Mouse (Mus musculus) testis, postnatal 14 days (tissue): ENCODE results near the gene Moap1.

Experiments used
- DNase-seq: peaks from one replicate; pipeline ENCODE4 v3.0.0; 2021; ENCODE audit warnings: low spot score

Moap1 gene

GRCm38 (mm10) chr12:102742056-102742455, 1.4 kb downstream of the Moap1 start:
- no peak for DNase-seq

DNA sequence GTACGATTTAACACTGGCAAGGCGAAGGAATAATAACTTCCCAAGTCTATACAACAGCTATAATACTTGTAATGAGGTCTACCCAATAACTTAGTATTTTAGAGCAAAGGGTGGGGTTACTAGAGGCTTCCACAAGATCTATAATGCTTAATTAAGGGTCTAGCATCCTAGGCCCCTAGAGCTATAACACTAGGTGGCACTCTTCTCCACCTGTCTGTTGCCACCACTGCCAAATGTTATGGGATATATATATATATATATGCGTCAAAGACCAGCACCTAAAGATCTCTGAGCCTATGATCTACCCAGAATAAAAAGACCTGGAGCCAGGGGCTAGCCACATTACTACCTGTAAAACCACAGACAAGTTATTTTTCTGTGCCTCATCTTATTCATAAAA, 3.2 kb downstream of the Moap1 start:
- no peak for DNase-seq

GRCm38 (mm10) chr12:102739096-102739495, 4.4 kb downstream of the Moap1 start:
- DNase-seq = no peak

- peak; percentile 50 for DNase-seq
These were observed 10.1 kb downstream of the Moap1 start for GRCm38 (mm10) chr12:102733381-102733780.

DNA sequence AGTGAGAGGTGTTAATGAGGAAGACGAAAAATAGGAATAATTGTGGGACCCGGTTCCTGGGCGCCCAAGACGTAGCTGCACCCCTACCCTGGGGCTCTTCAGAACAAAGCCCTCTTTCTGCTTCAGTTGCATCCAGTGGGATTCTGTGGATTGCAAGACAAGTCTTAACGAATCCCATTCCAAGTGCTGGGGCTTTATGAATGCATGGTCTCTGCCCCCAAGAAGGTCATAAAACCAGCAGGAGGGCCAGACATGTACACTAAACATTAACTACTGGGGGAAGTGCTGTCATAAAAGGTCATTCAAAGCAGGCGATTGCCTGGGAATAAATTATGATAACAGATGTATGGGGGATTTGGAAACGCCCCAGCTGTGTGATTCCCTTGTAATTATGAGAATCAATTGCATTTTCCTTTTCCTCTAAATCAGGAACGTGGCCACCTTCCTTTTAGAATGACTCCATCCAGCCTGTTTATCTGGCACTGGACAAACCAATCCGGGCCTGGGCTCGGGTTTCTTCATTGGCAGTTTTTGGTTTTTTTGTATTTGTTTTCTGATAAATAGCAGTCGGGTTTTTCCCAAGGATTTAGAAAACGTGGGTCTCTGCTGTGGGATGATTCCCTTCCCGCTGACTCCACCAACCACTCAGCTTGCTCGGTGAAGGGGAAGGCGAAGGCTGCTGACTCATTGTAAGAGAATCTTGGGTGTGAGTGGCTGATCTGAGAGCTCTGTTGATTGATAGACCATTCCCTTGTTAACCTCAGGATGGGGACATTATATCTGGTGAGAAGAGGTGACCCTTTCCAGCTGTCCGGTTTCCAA, 12.5 kb downstream of the Moap1 start:
- DNase-seq = no peak

GRCm38 (mm10) chr12:102729855-102730797, 13.3 kb downstream of the Moap1 start:
- DNase-seq = peak; percentile 79

GRCm38 (mm10) chr12:102725761-102726175, 17.7 kb downstream of the Moap1 start:
- DNase-seq = no peak

GRCm38 (mm10) chr12:102725146-102725545, 18.3 kb downstream of the Moap1 start:
- DNase-seq = no peak

DNA sequence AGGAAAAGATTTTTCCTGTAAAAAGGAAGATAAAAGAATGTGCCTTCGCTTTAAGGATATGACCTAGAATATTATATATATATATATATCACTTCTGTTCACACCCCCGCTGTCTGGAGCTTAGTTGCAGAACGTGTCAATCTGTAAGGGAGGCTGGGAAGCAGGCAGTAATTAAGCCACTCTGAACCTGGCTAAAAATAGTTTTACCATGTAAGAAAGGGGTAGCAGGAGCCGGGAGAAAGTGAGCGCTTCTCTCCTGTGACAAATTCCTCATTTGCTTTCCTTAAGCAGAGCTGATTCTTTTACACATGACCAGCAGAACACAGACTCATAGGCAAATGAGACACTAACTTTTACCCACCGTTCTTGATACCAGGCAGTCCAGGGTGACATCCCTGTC, 19.6 kb downstream of the Moap1 start:
- DNase-seq = no peak

DNA sequence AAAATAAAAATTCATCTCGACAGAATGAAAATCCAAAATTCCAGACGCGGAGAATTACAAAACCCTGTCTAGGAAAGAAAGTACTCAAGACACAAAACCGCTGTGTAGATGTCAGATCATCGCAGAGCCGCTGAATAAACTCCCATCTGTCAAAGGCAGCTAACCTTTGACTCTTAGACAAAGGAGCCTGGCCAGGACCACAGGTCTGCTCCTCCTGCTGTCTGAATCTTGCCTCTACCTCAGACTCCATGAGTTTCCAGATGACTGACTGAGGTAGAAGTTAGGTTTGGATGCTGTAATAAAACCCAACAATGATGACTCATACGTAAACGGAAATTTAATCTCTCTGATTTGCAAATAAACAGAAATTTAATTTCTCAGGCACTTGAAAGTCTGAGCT, 20.5 kb downstream of the Moap1 start:
- no peak for DNase-seq

- no peak for DNase-seq
These were observed 21.0 kb downstream of the Moap1 start for GRCm38 (mm10) chr12:102722451-102722850.

- DNase-seq = no peak
These were observed 23.7 kb downstream of the Moap1 start for GRCm38 (mm10) chr12:102719552-102720315.

DNA sequence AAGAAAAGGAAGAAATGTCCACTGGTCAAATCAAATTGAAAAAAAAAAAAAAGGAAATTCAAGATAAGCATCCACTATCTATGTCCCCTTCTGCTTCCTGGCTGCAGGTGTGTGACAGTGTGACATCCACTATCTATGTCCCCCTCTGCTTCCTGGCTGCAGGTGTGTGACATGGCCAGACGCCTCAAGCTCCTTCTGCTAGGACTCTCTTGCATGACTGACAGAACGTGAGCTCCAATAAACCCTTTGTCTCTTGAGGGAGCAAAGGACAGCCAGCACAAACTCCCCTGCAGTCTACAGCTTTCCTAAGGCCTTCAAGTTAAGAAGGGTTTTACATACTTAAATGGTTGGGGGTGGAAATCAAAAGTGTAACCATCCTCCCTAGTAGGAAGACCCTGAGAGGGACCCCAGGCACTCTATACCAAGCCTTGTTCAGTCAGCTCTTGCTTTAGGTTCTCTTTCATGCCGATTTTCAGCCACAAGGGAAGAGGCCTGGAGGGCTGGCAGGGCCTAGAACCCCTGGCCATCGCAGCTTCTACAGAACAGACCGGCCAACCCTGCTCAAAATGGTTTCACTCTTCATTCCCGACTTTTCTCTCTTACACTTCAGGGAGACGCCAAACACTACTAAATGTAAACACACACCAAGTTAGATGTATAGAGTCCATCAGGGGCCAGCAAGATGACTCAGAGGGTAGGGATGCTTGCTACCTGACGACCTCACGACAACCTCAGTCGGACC, 28.6 kb downstream of the Moap1 start:
- DNase-seq = no peak

DNA sequence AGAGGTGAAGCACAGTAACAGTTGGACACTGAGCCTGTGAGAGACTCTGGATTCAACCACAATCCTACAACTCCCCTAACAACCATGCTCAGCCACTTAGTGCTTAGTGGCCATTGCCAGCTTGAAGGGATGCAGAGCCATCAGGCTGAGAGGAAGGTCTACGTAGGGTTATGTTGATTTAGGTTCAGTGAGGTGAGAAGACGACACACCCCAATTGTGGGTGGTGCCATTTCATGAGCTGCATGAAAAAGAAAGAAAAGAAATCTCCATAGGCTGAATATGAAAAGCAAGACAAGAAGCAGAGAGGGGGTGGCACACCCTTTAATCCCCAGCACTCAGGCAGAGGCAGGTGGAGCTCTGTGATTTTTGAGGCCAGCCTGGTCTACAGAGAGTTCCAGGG, 29.3 kb downstream of the Moap1 start:
- no peak for DNase-seq

DNA sequence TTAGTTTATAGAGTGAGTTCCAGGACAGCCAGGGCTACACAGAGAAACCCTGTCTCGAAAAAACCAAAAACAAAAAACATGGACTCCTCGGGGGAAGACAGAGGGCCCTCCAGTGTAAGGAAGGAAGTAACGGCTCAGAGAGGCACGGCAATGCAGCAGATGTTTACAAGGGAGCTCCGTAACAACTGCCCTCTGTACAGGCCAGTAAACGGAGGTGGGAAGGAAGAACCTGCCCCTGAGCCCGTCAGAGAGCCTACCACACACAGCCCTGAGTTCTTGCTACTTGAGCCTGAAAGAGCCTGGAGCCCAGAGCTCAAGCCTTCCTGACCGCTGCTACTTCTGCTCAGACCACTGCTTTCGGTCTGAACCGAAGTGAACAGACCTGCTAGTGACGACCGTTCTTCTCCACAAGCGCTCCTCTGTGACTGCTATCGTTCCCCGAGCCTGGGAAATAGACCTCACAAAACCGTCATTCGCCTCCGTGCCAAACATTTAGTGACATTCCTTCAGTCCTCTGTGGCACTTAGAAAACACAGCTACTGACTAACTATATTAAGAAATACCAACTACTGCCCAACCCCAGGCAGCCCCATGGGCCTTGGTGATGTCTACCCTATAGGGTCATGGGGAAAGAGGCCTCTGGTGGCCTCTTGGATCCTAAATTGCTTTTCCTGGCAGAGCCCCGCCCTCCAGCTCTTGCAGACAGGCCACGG, 30.2 kb downstream of the Moap1 start:
- no peak for DNase-seq

GRCm38 (mm10) chr12:102710851-102711375, 32.5 kb downstream of the Moap1 start:
- DNase-seq = no peak

GRCm38 (mm10) chr12:102709896-102710295, 33.6 kb downstream of the Moap1 start:
- no peak for DNase-seq

DNA sequence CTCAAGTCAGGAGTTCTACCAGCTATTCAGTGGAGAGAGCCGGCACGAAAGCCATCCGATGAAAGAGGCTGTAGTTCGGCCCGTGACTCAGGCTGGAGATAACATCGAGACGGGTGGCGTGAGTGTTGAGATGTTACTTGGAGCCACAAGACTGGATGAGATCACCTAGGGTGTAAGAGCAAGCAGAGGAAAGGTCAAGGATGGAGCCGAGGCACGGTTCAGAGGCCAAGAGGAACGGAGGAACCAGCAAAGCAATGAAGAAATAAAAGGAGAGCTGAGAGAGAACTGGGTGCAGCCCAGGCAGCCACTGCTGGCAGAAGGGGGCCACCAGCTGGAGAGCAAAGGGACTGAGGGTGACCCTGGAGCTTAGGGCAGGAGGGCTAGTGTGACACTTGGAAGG, 35.2 kb downstream of the Moap1 start:
- no peak for DNase-seq

GRCm38 (mm10) chr12:102706833-102707463, 36.5 kb downstream of the Moap1 start:
- DNase-seq = no peak
